Mouse (Mus musculus): ENCODE results near the gene Olfr1241. TPM values are rescaled to one million over a fixed set of nuclear protein-coding genes. Genes with fewer than 3 reads are reported as not detected.

The Olfr1241 gene
- not detected in 2 replicates for polyA plus RNA-seq (2016; fragmentation: Nextera tagmentation; extraction: Ambion mirVana)

GRCm38 (mm10) chr2:89487026-89487425, at the start of gene Olfr1241:
TSS of gene Olfr1241 (minus strand) at chr2:89487126.
- H3K9me3 ChIP-seq, result no peaks in the 10 kb centered on the region
- H3K27ac ChIP-seq, result no peak within 1 kb of the TSS
- ATAC-seq (ENCODE audit: low FRiP score, low read depth), result no peak
- H3K27me3 ChIP-seq (replicated peaks), result no peaks in the 10 kb centered on the region
- no peaks in the 10 kb centered on the region for H3K4me1 ChIP-seq
- H3K4me3 ChIP-seq, result no peak within 1 kb of the TSS
- H3K4me2 ChIP-seq (replicated peaks), result no peak within 1 kb of the TSS
- H3K9ac ChIP-seq, result no peak within 1 kb of the TSS
- H3K36me3 ChIP-seq, result no peaks in the 10 kb centered on the region

GRCm38 (mm10) chr2:89531387-89531786, 44.5 kb upstream of the Olfr1241 start, which contains the start of gene Olfr1243:
TSS of gene Olfr1243 (minus strand) at chr2:89531487.
- 80% methylated on average over 1 of the region's 1 CpGs for WGBS
- Histone ChIP-seq H3K27ac (no peak within 1 kb of the TSS), H3K36me3 (no peaks in the 10 kb centered on the region), H3K4me1 (no peaks in the 10 kb centered on the region), H3K9me3 (no peaks in the 10 kb centered on the region), H3K27me3 (replicated peaks) (no peaks in the 10 kb centered on the region), H3K9ac (no peak within 1 kb of the TSS), H3K4me3 (no peak within 1 kb of the TSS), H3K4me2 (replicated peaks) (no peak within 1 kb of the TSS)
- no peak for ATAC-seq (ENCODE audit: low FRiP score, low read depth)

- no peaks in the 10 kb centered on the region for H3K9me3 ChIP-seq
- no peak within 1 kb of the TSS for H3K27ac ChIP-seq
- ATAC-seq (ENCODE audit: low FRiP score, low read depth), result no peak
- H3K36me3 ChIP-seq, result no peaks in the 10 kb centered on the region
- H3K27me3 ChIP-seq (replicated peaks), result no peaks in the 10 kb centered on the region
- no peak within 1 kb of the TSS for H3K9ac ChIP-seq
- 87% methylated on average over 1 of the region's 1 CpGs for WGBS
- no peak within 1 kb of the TSS for H3K4me3 ChIP-seq
- no peaks in the 10 kb centered on the region for H3K4me1 ChIP-seq
- H3K4me2 ChIP-seq (replicated peaks), result no peak within 1 kb of the TSS
These were observed 11.3 kb upstream of the Olfr1241 start, which contains the start of gene Olfr1242 for GRCm38 (mm10) chr2:89498235-89498634. TSS of gene Olfr1242 (minus strand) at chr2:89498335.

- no peaks in the 10 kb centered on the region for H3K4me1 ChIP-seq
- H3K4me3 ChIP-seq, result no peak within 1 kb of the TSS
- no peaks in the 10 kb centered on the region for H3K27me3 ChIP-seq (replicated peaks)
- WGBS, result 87% methylated on average over 3 of the region's 3 CpGs
- no peaks in the 10 kb centered on the region for H3K9me3 ChIP-seq
- ATAC-seq (ENCODE audit: low FRiP score, low read depth), result no peak
- H3K27ac ChIP-seq, result no peak within 1 kb of the TSS
- no peaks in the 10 kb centered on the region for H3K36me3 ChIP-seq
- no peak within 1 kb of the TSS for H3K4me2 ChIP-seq (replicated peaks)
- H3K9ac ChIP-seq, result no peak within 1 kb of the TSS
These were observed 44.0 kb downstream of the Olfr1241 start, which contains the start of gene Olfr1240 for GRCm38 (mm10) chr2:89442900-89443299. TSS of gene Olfr1240 (minus strand) at chr2:89443000.

Other genes with a start within 250 kb of the Olfr1241 start
- not detected in 2 replicates for gene Olfr1228, start 233.1 kb downstream of the Olfr1241 start, polyA plus RNA-seq (2016; fragmentation: Nextera tagmentation; extraction: Ambion mirVana)
- not detected in 2 replicates for gene Olfr1229, start 199.1 kb downstream of the Olfr1241 start, polyA plus RNA-seq (2016; fragmentation: Nextera tagmentation; extraction: Ambion mirVana)
- not detected in 2 replicates for gene Olfr1230, start 189.9 kb downstream of the Olfr1241 start, polyA plus RNA-seq (2016; fragmentation: Nextera tagmentation; extraction: Ambion mirVana)
- gene Olfr1231, start 180.1 kb downstream of the Olfr1241 start, polyA plus RNA-seq (2016; fragmentation: Nextera tagmentation; extraction: Ambion mirVana), result not detected in 2 replicates
- not detected in 2 replicates for gene Olfr1232, start 157.5 kb downstream of the Olfr1241 start, polyA plus RNA-seq (2016; fragmentation: Nextera tagmentation; extraction: Ambion mirVana)
- gene Olfr1233, start 144.7 kb downstream of the Olfr1241 start, polyA plus RNA-seq (2016; fragmentation: Nextera tagmentation; extraction: Ambion mirVana), result not detected in 2 replicates
- not detected in 2 replicates for gene Olfr1234, start 122.3 kb downstream of the Olfr1241 start, polyA plus RNA-seq (2016; fragmentation: Nextera tagmentation; extraction: Ambion mirVana)
- not detected in 2 replicates for gene Olfr1238, start 77.5 kb downstream of the Olfr1241 start, polyA plus RNA-seq (2016; fragmentation: Nextera tagmentation; extraction: Ambion mirVana)
- gene Olfr1239, start 66.7 kb downstream of the Olfr1241 start, polyA plus RNA-seq (2016; fragmentation: Nextera tagmentation; extraction: Ambion mirVana), result not detected in 2 replicates
- gene Olfr1240, start 44.1 kb downstream of the Olfr1241 start, polyA plus RNA-seq (2016; fragmentation: Nextera tagmentation; extraction: Ambion mirVana), result not detected in 2 replicates
- gene Olfr1242, start 11.2 kb upstream of the Olfr1241 start, polyA plus RNA-seq (2016; fragmentation: Nextera tagmentation; extraction: Ambion mirVana), result not detected in 2 replicates
- gene Olfr1243, start 44.4 kb upstream of the Olfr1241 start, polyA plus RNA-seq (2016; fragmentation: Nextera tagmentation; extraction: Ambion mirVana), result not detected in 2 replicates
- gene Olfr1245, start 91.3 kb upstream of the Olfr1241 start, polyA plus RNA-seq (2016; fragmentation: Nextera tagmentation; extraction: Ambion mirVana), result not detected in 2 replicates
- gene Olfr1246, start 106.0 kb upstream of the Olfr1241 start, polyA plus RNA-seq (2016; fragmentation: Nextera tagmentation; extraction: Ambion mirVana), result not detected in 2 replicates
- not detected in 2 replicates for gene Olfr1247, start 127.0 kb upstream of the Olfr1241 start, polyA plus RNA-seq (2016; fragmentation: Nextera tagmentation; extraction: Ambion mirVana)
- gene Olfr1248, start 131.1 kb upstream of the Olfr1241 start, polyA plus RNA-seq (2016; fragmentation: Nextera tagmentation; extraction: Ambion mirVana), result not detected in 2 replicates
- gene Olfr1249, start 147.9 kb upstream of the Olfr1241 start, polyA plus RNA-seq (2016; fragmentation: Nextera tagmentation; extraction: Ambion mirVana), result not detected in 2 replicates
- not detected in 2 replicates for gene Olfr1250, start 174.3 kb upstream of the Olfr1241 start, polyA plus RNA-seq (2016; fragmentation: Nextera tagmentation; extraction: Ambion mirVana)
- not detected in 2 replicates for gene Olfr1251, start 184.8 kb upstream of the Olfr1241 start, polyA plus RNA-seq (2016; fragmentation: Nextera tagmentation; extraction: Ambion mirVana)
- not detected in 2 replicates for gene Olfr1252, start 237.9 kb upstream of the Olfr1241 start, polyA plus RNA-seq (2016; fragmentation: Nextera tagmentation; extraction: Ambion mirVana)